Mouse (Mus musculus) cerebellum, adult 8-10 months (tissue): Measurements from ENCODE around the gene Elmod3.

Experiments used
- DNase-seq: peaks from one replicate; pipeline ENCODE4 v3.0.0; 2022

Elmod3 gene

GRCm38 (mm10) chr6:72597956-72598753, at the start of gene Elmod3, which contains the start of gene Retsat:
Gene Elmod3 (minus strand): TSS chr6:72598413.
Gene Retsat (plus strand): TSS chr6:72598475.
- peak; percentile 85 for DNase-seq

- DNase-seq, result peak; percentile 37
Measured at GRCm38 (mm10) chr6:72647383-72647820, 49.2 kb upstream of the Elmod3 start.

- DNase-seq, result no peak
Measured at GRCm38 (mm10) chr6:72645364-72645763, 47.2 kb upstream of the Elmod3 start.

GRCm38 (mm10) chr6:72644576-72644975, 46.4 kb upstream of the Elmod3 start:
- DNase-seq, result no peak

GRCm38 (mm10) chr6:72641218-72641954, 43.2 kb upstream of the Elmod3 start:
- DNase-seq, result no peak

- DNase-seq, result no peak
Measured at GRCm38 (mm10) chr6:72636940-72637339, 38.7 kb upstream of the Elmod3 start.

- peak; percentile 23 for DNase-seq
Measured at GRCm38 (mm10) chr6:72635760-72636431, 37.7 kb upstream of the Elmod3 start.

GRCm38 (mm10) chr6:72634311-72634710, 36.1 kb upstream of the Elmod3 start:
- DNase-seq, result no peak

- DNase-seq, result no peak
Measured at GRCm38 (mm10) chr6:72631700-72632099, 33.5 kb upstream of the Elmod3 start.

GRCm38 (mm10) chr6:72630961-72631360, 32.7 kb upstream of the Elmod3 start:
- no peak for DNase-seq

- no peak for DNase-seq
Measured at GRCm38 (mm10) chr6:72630370-72630769, 32.2 kb upstream of the Elmod3 start.

- no peak for DNase-seq
Measured at GRCm38 (mm10) chr6:72627276-72627675, 29.1 kb upstream of the Elmod3 start.

- DNase-seq, result no peak
Measured at GRCm38 (mm10) chr6:72626391-72626790, 28.2 kb upstream of the Elmod3 start.

- DNase-seq, result no peak
Measured at GRCm38 (mm10) chr6:72623661-72624402, 25.6 kb upstream of the Elmod3 start.

GRCm38 (mm10) chr6:72622917-72623316, 24.7 kb upstream of the Elmod3 start:
- DNase-seq, result no peak

- DNase-seq, result no peak
Measured at GRCm38 (mm10) chr6:72620920-72621319, 22.7 kb upstream of the Elmod3 start.

GRCm38 (mm10) chr6:72619734-72620532, 21.7 kb upstream of the Elmod3 start:
- DNase-seq, result no peak

- DNase-seq, result peak; percentile 90
Measured at GRCm38 (mm10) chr6:72616643-72617288, 18.6 kb upstream of the Elmod3 start, which contains the start of gene Tgoln1. Gene Tgoln1 (minus strand): TSS chr6:72617000.

GRCm38 (mm10) chr6:72615561-72616375, 17.6 kb upstream of the Elmod3 start:
- peak; percentile 27 for DNase-seq

- no peak for DNase-seq
Measured at GRCm38 (mm10) chr6:72615151-72615550, 16.9 kb upstream of the Elmod3 start.
